Mouse (Mus musculus) adipose tissue, adult 10 weeks (tissue): Measurements from ENCODE around the gene Hoxd9. TPM values are rescaled to one million over a fixed set of nuclear protein-coding genes. Genes with fewer than 3 reads are reported as not detected.

Experiments
- polyA plus RNA-seq: library from polyadenylated mRNA; stranded (reverse); fragments of 350-450 nt; fragmentation: Illumina TruSeq; extraction: RNeasy Lipid Tissue Mini Kit (QIAGEN cat#74804); gene quantifications from one replicate; pipeline ENCODE4 v1.2.3, GENCODE M21; 2014; ENCODE audit warnings: low read depth, low replicate concordance

Gene Hoxd9
- polyA plus RNA-seq: 31.1 TPM

DNA sequence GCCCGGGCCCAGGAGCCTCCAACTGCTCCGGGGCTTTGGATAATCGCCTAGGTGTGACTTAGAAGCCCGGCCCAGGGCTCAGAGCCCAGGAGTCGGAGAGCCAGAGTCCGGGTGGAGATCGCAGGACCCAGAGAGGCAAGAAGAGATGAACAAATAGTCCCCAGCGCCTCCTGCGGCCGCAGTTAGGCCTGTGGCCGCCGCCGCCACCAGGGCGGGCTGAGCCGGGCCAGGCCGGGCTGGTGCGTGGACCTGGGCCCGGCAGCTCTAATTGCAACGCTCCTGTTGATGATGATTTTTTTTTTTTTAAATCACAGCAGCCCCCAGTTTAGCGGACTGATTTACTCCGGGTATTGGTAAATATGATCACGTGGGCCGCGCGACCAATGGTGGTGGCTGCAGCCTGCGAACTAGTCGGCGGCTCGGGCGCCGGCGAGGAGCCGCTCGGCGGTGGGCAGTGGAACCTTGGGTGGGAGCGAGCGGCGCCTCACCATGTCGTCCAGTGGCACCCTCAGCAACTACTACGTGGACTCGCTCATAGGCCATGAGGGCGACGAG, at the start of gene Hoxd9:
Hoxd9 (plus strand) TSS at position 161 of the 555 bp plus-strand sequence.

DNA sequence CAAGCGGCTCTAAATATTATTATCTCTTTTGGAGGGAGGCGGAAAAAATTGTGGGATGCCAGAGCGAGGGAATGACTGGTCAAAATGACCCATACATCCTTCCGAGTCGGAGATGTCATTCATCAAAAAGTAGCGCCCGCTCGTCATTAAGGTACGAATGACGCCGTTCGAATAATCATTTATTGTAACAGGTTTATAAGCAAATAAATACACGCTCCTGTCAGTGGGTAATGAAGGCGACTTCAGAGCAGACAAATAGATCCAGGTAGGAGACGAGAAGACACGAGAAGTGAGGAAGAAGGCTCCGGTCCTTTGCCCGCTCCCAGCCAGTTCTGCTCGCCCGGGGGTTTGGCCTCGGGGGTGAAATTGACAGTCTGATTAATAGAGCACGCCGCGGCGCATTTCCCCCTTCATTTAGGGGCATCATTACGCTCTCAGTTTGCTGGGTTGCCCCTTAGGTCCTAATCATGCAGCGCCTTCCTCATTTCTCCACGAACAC, 38.0 kb upstream of the Hoxd9 start, which contains the start of gene Evx2:
Evx2 (minus strand) TSS at position 51 of the 499 bp plus-strand sequence.

DNA sequence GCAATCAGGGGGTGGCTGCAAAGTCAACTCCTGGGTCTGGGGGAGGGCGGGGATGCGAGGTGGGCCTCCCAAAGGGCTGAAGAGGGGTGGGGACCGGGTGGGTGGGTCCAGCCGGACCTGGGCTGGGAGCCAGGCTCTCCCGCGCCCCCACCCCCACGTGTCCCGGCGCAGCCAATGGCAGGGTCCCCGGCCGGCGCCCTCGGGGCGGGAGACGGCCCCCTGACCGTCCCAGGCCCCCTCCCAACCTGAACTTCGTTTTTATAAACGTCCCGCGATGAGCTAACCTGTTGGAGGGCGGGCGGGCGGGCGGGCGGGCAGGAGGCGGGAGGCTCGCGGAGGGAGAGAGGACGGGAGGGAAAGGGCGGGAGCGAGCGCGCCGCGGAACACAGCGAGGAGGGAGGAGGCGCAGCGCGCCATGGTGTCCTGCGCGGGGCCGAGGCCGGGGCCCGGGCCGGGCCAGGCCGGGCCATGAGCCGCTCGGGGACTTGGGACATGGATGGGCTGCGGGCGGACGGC, 29.6 kb upstream of the Hoxd9 start, which contains the start of gene Hoxd13:
Hoxd13 (plus strand) TSS at position 469 of the 516 bp plus-strand sequence.

DNA sequence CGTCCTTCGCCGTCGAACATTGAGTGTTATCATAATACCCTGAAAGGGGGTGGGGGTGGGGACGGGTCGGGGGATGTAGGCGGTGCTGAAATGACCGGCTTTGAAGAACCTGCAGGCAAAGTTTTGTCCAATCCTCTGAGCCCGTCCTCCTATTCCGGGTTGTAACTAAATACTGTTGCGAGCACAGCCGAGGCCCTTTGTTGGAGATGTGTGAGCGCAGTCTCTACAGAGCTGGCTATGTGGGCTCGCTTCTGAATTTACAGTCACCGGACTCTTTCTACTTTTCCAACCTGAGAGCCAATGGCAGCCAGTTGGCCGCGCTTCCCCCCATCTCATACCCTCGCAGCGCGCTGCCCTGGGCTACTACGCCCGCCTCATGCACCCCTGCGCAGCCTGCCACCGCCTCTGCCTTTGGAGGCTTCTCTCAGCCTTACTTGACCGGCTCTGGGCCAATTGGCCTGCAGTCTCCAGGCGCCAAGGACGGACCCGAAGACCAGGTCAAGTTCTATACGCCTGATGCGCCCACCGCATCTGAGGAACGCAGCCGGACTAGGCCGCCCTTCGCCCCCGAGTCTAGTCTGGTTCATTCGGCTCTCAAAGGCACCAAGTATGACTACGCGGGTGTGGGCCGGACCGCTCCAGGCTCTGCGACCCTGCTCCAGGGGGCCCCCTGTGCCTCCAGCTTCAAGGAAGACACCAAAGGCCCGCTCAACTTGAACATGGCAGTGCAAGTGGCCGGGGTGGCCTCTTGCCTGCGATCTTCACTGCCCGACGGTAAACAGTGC, 22.5 kb upstream of the Hoxd9 start, which contains the start of gene Hoxd12:
Hoxd12 (plus strand) TSS at position 133 of the 785 bp plus-strand sequence.

DNA sequence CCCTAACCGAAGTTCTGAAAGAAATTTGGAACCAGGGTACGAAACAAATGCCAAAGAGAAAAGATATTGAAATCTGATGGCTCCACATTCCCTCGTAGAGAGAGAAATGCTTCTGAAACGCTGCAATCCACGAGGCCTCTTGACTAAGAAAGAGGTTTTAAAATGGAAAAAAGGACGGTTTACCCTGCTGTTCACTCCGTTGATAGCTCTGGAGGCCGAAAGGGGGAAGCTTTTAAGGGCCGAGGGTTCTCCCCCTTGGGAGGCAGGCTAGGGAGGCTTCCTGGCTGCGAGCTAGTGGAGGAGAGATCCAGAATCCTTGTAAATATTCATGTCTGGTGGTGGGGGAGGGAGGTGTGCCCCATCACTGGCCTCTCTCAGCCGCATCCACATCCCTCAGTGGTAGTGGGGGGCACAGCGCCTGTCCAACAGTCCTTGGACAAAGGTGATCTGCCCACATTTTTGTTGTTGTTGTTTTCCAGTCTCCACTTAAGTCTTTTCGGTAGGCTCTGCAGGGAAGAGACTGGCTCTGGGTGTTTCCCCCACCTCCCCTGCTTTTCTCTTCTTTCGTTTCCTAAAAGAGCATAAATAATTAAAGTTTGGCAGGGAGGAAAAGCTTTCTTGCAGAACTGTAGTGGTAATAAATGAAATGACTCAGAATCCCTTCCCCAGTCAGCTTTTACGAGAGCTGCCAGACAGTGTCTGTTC, 18.5 kb upstream of the Hoxd9 start, which contains the start of gene Hoxd11:
Hoxd11 (plus strand) TSS at position 667 of the 705 bp plus-strand sequence.

DNA sequence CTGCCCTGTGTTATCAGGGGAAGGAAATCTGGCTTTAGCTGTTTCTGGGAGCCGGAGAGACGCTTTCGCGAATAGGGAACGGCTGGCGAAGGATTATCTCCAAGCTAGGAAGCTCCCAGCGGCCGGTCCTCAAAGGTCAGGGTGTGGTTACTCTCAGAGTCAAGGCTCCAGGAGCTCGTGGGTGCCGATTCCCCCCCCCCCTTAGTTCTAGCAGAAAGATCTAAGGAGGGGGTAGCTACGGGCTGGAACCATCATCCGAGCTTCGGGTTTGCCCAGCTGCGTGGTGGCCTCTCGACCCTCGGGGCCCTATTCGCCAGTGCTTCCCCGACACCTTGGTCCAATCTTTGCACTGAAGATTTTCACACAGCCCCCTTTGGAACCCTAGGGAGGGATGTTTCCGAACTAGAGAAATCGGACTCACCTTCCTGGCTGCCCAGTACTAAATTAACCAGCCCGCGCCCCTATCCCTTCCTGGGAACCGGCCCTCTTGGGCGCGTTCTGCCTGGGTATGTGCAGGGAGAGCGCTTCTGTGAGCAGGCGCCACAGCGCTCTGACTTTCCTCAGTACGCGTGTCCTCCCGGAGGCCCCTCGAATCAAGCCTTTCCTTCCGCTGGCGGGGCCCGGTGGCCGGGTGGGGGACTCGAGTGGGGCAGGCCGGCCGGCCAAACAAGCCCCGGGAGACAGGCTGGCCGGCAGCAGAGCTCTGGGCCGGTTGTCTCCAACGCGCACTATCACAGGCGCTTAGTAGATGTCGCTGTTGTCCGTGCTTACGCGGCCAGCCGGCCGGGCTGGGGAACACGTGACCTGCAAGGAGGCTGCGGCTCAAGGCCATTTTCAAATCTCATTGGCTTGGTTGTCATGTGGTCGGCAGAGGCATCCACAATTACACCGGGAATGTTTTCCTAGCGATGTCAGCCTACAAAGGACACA, 6.2 kb upstream of the Hoxd9 start, which contains the start of gene Hoxd10:
Hoxd10 (plus strand) TSS at position 903 of the 930 bp plus-strand sequence.

DNA sequence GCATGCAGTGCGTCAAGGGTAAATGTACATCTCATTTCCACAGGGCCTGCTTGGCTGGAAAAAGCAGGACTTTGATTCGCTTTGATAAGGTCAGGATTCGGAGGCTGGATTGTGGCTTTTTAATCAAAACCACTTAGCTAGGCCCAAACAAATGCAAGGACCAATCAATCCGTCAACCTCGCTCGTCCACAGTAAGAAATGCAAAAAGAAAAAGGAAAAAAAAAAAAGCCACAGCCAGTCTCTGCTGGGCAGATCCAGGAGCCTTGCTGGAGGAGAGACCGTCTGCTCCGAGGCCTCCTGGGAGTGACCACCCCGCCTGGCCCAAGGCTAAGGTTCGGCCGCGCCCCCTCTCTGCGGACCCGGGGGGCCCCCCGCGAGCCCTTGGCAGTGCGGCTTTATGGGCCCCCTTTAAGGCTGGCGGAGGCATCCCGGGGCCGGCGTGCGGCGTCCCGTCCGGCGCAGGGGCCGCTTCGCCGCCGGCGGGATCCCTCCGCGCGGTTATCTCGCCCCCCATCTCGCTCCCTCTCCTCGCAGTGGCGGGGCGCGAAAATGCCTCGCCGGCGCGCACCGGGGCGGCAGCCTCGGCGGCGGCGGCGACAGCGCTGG, 7.0 kb downstream of the Hoxd9 start, which contains the start of gene Hoxd8:
Hoxd8 (plus strand) TSS at position 223 of the 606 bp plus-strand sequence.

DNA sequence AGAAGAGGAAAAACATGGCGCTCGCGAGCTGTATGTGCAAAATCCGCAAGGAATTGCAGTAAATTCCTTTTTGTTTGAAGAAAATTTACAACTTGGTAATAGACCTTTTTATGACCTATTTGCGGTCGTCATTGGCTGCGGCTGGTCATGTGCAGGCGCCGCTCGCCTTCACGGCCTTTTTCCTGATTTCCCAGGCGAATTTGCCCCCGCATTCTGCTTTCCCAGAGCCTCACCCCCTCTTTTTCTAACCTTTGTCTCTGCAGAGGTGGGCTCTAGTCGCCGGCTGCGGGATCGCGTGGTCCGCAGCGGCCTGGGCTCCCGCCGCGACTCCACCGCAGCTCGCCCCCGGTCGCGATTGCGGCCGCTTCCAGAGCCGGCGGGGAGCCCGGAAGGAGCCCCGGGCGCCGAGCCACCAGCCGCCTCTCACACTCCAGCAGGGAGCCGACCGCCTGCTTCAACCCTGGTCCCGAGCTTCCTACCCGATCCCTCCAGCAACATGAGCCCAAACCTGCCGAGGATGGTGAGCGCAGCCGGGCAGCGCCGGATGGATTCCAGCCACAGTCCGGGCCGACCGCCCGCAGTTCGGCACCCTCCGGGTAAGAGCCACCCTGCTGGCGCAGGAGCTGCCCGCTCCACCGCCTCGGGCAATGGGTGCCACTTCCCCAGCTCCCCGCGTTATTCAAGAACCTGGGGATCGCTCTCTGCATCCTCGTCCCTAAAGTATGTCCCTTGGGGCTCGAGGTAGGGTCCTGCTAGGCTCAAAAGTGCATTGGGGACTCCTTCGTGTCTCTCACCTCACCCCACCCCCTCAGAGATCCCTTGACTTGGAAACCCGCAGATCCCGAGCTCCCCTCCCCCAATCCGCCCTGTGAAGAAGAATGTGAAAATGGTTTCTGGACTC, 14.4 kb downstream of the Hoxd9 start, which contains the start of the genes Hoxd3 and Hoxd4:
Hoxd3 (plus strand) TSS at position 207 of the 901 bp plus-strand sequence.
Hoxd4 (plus strand) TSS at position 209 of the 901 bp plus-strand sequence.

DNA sequence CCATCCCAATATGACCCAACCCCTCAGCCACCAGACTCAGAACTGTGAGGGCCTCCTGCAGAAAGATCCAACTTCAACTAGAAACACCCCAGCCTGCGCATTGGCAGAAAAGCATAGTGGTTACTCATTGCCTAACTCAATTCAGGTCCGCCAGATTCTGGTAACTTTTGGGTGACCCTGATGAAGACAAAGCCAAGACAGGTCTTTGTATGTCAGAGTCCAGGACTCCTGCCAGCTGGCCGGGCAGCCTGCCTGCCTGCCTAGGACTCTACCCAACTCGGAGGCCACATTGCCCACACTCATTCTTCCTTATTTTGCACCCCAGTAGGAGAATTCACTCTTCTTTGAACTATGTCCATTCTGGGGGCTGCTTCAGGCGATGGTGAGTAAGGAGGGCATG, 29.0 kb downstream of the Hoxd9 start, which contains the start of gene Gm28230:
Gm28230 (plus strand) TSS at position 178 of the 400 bp plus-strand sequence.

Other genes with a start within 250 kb of the Hoxd9 start
- 14.4 TPM for gene Lnpk, start 118.3 kb upstream of the Hoxd9 start, polyA plus RNA-seq
- gene Evx2, start 38.2 kb upstream of the Hoxd9 start, polyA plus RNA-seq: not detected
- gene Hoxd13, start 29.4 kb upstream of the Hoxd9 start, polyA plus RNA-seq: not detected
- gene Hoxd12, start 22.7 kb upstream of the Hoxd9 start, polyA plus RNA-seq: not detected
- not detected for gene Hoxd11, start 18.2 kb upstream of the Hoxd9 start, polyA plus RNA-seq
- 1.1 TPM for gene Hoxd10, start 5.8 kb upstream of the Hoxd9 start, polyA plus RNA-seq
- 99.7 TPM for gene Hoxd8, start 6.9 kb downstream of the Hoxd9 start, polyA plus RNA-seq
- gene Hoxd3, start 14.2 kb downstream of the Hoxd9 start, polyA plus RNA-seq: 25.9 TPM
- 111 TPM for gene Hoxd4, start 14.2 kb downstream of the Hoxd9 start, polyA plus RNA-seq
- 23.8 TPM for gene Gm28230, start 29.0 kb downstream of the Hoxd9 start, polyA plus RNA-seq
- 0.32 TPM for gene Hoxd1, start 65.3 kb downstream of the Hoxd9 start, polyA plus RNA-seq
- 48.5 TPM for gene Mtx2, start 128.1 kb downstream of the Hoxd9 start, polyA plus RNA-seq